Mouse (Mus musculus) neural tube, embryonic 13.5 days (tissue): ENCODE data around the gene Rbks. TPM values are rescaled to one million over a fixed set of nuclear protein-coding genes. Genes with fewer than 3 reads are reported as not detected.

ENCODE experiments used
- ATAC-seq: fragments of 200-750 bp; cut with Nextera tagmentation; 2 replicates; pipeline ENCODE4 v1.8.0; 2017; ENCODE audit warnings: low read depth, mild to moderate bottlenecking, moderate TSS enrichment, moderate library complexity
- H3K27ac ChIP-seq: fragments of 300-500 bp; sonication (generic); replicated peaks from 2 replicates; pipeline ENCODE4 v1.5.1; 2015; ENCODE audit warnings: moderate library complexity, mild to moderate bottlenecking, inconsistent platforms
- H3K27me3 ChIP-seq: fragments of 300-500 bp; sonication (generic); 2 replicates; pipeline ENCODE4 v1.6.1; 2015; ENCODE audit warnings: mild to moderate bottlenecking, inconsistent platforms
- H3K36me3 ChIP-seq: fragments of 300-500 bp; sonication (generic); 2 replicates; pipeline ENCODE4 v1.6.1; 2015; ENCODE audit warnings: mild to moderate bottlenecking, inconsistent platforms
- H3K4me1 ChIP-seq: fragments of 300-500 bp; sonication (generic); replicated peaks from 2 replicates; pipeline ENCODE4 v1.6.1; 2015; ENCODE audit warnings: inconsistent platforms
- H3K4me2 ChIP-seq: fragments of 300-500 bp; sonication (generic); 2 replicates; pipeline ENCODE4 v1.6.1; 2015; ENCODE audit warnings: inconsistent platforms, mild to moderate bottlenecking, moderate library complexity
- H3K4me3 ChIP-seq: fragments of 300-500 bp; sonication (generic); 2 replicates; pipeline ENCODE4 v1.5.1; 2015; ENCODE audit warnings: mild to moderate bottlenecking, inconsistent platforms
- H3K9ac ChIP-seq: fragments of 300-500 bp; sonication (generic); 2 replicates; pipeline ENCODE4 v1.6.1; 2015; ENCODE audit warnings: moderate library complexity, mild to moderate bottlenecking, inconsistent platforms
- H3K9me3 ChIP-seq: fragments of 300-500 bp; sonication (generic); 2 replicates; pipeline ENCODE4 v1.6.1; 2016; ENCODE audit warnings: inconsistent platforms
- WGBS: fragments of 180-500 bp; shearing (Covaris S2); methylation state at CpG from one replicate; pipeline ENCODE4 v1.1.7; 2015; 5-methylcytosine and 5-hydroxymethylcytosine counted together
- polyA plus RNA-seq: library from polyadenylated mRNA; unstranded; fragments of >200 nt; fragmentation: Nextera tagmentation; extraction: Ambion mirVana; gene quantifications from 2 replicates; pipeline ENCODE4 v1.2.1, GENCODE M21; 2015

Rbks gene
- polyA plus RNA-seq, 1 experiment from 2014 or later, result 3.5 TPM

DNA sequence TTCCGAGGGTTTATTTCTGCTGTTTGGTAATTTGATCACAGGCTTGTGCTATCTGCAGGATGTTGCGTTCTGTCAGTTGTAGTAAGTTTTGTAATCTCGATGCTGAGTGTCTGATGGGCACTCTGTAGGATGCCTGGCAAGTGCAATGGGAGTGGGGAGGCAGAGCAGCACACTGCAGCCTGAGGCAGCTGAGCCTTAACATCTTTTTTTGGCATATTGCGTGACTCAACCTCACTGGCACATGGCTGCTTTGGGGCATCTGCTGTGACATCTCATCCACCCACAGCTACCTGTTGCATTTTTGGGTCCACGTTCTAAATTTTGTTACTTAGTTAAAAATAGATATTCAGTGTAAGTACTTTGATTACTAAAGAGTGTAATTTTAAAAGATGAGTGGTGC lies 7.5 kb upstream of the Rbks start:
- no peak for ATAC-seq
- peaks cover 8% of the 10 kb centered on the region; the same call in 1 of the 2 replicates for H3K36me3 ChIP-seq
- H3K9me3 ChIP-seq, result no peaks in the 10 kb centered on the region
- no peaks in the 10 kb centered on the region for H3K4me1 ChIP-seq
- H3K9ac ChIP-seq, result no peak overlapping the region
- no peak overlapping the region for H3K4me3 ChIP-seq
- no peak overlapping the region for H3K4me2 ChIP-seq
- H3K27ac ChIP-seq, result no peak overlapping the region
- H3K27me3 ChIP-seq, result no peaks in the 10 kb centered on the region
- 88% methylated on average over 5 of the region's 5 CpGs for WGBS

DNA sequence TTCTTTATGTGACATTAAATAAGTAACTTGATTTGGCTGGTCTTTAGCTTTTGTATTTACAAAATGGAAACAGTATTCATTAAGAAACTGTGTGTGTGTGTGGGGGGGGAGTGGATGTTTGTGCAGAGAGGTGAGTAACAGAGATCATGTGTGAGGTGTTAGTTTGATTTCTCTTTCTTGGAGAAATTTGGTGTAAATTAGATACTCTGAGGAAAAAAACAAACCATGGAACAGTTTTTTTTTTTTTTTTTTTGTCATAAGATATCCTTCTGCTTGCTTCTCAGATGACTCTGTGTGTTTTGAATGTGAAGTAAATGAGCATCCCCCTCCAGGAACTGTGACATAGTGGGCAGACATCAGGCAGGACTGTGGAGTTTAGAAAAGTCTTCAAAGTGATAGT lies 2.0 kb upstream of the Rbks start:
- Histone ChIP-seq H3K9ac (no peak overlapping the region), H3K4me2 (no peak overlapping the region), H3K9me3 (no peaks in the 10 kb centered on the region), H3K36me3 (peaks cover 4% of the 10 kb centered on the region; the same call in 1 of the 2 replicates), H3K4me1 (peaks cover 15% of the 10 kb centered on the region), H3K27me3 (no peaks in the 10 kb centered on the region), H3K4me3 (no peak overlapping the region), H3K27ac (no peak overlapping the region)
- no peak for ATAC-seq

DNA sequence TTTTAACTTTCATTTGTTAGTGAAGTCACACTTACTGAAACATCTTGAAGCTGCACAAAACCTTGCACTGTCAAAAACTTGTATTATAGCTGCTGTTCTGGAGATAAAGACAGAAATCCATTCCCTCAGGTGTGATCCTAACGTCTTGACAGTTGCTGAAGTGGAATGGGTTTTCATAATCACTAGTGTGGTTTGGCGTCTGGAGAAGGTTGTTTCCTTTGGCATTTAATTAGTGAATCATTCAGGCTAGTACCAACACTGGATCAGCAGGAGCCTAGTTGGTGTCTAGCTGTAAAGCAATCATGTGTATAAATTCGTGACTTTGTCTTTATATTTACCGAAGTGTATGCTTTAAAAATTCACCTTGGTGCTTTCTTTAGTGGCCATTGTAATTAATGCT lies 1.5 kb upstream of the Rbks start:
- H3K9ac ChIP-seq, result no peak overlapping the region

DNA sequence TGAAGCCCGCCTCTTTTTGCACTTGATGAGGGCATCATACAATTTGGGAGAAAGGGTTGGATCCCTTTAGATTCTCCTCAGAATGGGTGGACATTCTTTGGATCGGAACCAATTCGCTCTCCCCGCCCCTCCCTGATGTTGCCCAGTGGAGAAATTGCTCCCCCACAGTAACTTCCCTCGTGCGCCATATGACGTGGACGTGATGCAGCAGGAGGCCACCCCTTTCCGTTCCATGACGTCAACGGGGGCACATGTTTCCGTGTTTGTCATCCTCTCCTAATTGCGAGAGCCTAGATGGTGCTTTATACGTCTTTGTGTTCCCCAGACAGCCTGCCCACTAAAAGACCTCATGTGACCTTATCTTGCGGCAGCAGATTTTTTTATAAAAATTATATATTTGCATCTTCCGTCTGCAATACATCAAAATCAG lies 885 bp upstream of the Rbks start:
- WGBS, result 5% methylated on average over 16 of the region's 16 CpGs
- Histone ChIP-seq H3K27ac (peak overlapping the region; percentile 95), H3K27me3 (no peaks in the 10 kb centered on the region), H3K9me3 (no peaks in the 10 kb centered on the region), H3K36me3 (peaks cover 3% of the 10 kb centered on the region; the same call in 1 of the 2 replicates), H3K9ac (peak overlapping the region; percentile 88), H3K4me3 (peak overlapping the region; percentile 80), H3K4me1 (peaks cover 15% of the 10 kb centered on the region), H3K4me2 (peak overlapping the region; percentile 83)
- peak; percentile 87 for ATAC-seq

More for the DNA sequence above, 1.5 kb upstream of the Rbks start:
- H3K9me3 ChIP-seq, result no peaks in the 10 kb centered on the region
- H3K4me2 ChIP-seq, result peak overlapping the region; percentile 83
- H3K4me3 ChIP-seq, result 0 out of 2 replicates have a peak overlapping the region, but pooled peaks have one; percentile 80
- no peaks in the 10 kb centered on the region for H3K27me3 ChIP-seq
- 39% methylated on average over 4 of the region's 4 CpGs for WGBS
- peaks cover 4% of the 10 kb centered on the region; the same call in 1 of the 2 replicates for H3K36me3 ChIP-seq
- no peak overlapping the region for H3K27ac ChIP-seq
- peaks cover 15% of the 10 kb centered on the region for H3K4me1 ChIP-seq
- no peak for ATAC-seq

DNA sequence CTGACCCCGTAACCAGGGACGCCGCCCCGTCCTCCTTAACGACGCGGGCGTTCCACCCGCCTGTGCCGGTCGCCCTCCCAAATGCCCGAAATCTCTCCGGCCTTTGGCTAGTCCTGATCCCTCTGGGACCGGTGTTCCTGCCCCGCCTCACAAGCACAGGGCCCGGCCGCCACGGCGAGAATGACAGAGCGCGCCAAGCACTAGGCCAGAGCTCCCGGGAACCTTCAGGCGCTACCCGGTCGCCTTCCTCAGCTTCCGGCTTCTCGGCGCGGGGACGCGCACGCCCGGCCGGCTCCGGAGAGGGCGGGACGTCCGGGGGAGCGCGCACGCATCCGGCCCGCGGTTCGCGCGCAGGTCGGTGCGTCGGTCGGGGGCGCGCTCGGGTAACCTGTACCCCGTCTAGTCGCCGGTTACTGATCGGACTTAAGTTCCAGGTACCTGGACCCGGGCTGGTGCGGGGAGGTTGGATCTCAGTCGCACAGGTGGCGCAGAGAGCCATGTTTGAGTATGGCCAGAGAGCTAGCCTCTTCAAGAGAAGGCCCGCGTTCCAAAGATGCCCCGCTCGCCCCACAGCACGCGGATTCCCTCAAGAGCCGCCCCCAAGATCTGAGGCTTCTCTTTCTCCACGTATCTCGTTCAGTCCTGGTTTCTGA lies 343 bp upstream of the Rbks start, which contains the start of gene Babam2:
TSS of gene Babam2 (plus strand) at position 41 of the 653 bp plus-strand sequence.
- under 1% methylated on average over 71 of the region's 71 CpGs for WGBS
- H3K4me3 ChIP-seq, result peak within 1 kb of the TSS; percentile 80

DNA sequence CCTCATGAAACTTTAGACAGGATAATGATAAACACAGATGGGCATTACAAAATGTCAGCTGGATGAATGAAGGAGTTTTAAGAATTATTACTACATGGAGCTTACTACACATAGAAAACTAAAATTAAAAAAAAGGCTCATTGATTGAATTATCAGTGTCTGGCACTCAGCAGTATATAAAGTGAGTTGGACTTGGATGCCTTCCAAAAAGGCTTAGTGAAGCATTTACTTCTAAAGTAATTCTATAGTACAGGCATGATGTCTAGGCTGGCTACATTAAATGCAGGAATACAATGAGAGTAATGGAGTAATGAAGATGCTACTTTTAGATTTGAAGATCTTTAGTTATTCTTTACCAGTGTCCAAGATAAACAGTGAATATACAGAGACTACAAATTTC lies 4.2 kb downstream of the Rbks start:
- no peak overlapping the region for H3K4me2 ChIP-seq
- no peak overlapping the region for H3K4me3 ChIP-seq
- H3K9me3 ChIP-seq, result no peaks in the 10 kb centered on the region
- peaks cover 6% of the 10 kb centered on the region for H3K4me1 ChIP-seq
- H3K27me3 ChIP-seq, result no peaks in the 10 kb centered on the region
- ATAC-seq, result no peak
- no peak overlapping the region for H3K9ac ChIP-seq
- no peak overlapping the region for H3K27ac ChIP-seq
- H3K36me3 ChIP-seq, result no peaks in the 10 kb centered on the region

More for the DNA sequence above, 343 bp upstream of the Rbks start, which contains the start of gene Babam2:
- H3K4me2 ChIP-seq, result peak within 1 kb of the TSS; percentile 83
- peak within 1 kb of the TSS; percentile 95 for H3K27ac ChIP-seq
- H3K9me3 ChIP-seq, result no peaks in the 10 kb centered on the region
- no peaks in the 10 kb centered on the region for H3K27me3 ChIP-seq
- no peaks in the 10 kb centered on the region for H3K36me3 ChIP-seq
- H3K4me1 ChIP-seq, result peaks cover 15% of the 10 kb centered on the region
- H3K9ac ChIP-seq, result peak within 1 kb of the TSS; percentile 88
- ATAC-seq, result peak; percentile 98

DNA sequence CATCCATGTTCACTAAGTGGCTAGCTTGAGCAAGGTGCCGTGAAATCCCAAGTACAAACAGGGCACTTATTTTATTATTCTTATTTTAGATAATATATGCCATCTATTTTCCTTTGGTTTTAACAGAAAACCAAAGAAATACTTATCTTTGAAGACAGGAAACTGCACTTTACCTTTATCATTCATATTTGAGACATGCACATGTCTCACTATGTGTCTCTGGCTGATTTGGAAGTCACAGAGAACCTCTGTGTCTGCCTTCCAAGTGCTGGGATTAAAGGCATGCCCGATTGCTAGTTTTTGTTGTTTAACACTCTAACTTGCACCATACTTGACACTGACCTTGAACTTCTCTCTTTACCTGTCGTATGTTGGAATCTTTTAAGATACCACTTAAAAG lies 9.5 kb downstream of the Rbks start:
- no peak for ATAC-seq
- Histone ChIP-seq H3K4me3 (no peak overlapping the region), H3K9ac (no peak overlapping the region), H3K27me3 (no peaks in the 10 kb centered on the region), H3K27ac (no peak overlapping the region), H3K4me1 (no peaks in the 10 kb centered on the region), H3K36me3 (no peaks in the 10 kb centered on the region), H3K4me2 (no peak overlapping the region), H3K9me3 (no peaks in the 10 kb centered on the region)
- WGBS, result 95% methylated on average over 3 of the region's 3 CpGs

DNA sequence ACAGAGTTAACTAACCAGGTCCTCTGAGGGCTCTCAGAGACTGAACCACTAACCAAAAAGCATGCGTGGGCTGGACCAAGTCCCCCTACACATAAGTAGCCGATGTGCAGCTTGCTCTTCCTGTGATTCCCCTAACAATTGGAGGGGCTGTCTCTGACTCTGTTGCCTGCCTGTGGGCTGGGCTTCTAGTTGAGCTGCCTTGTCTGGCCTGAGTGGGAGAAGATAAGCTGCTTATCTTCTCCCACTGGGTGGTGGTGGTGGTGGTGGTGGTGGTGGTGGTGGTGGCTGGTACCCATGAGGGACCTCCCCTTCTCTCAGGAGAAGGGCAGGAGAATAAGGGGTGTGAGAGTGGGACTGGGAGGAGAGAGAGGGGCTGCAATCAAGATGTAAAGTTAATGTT lies 11.4 kb downstream of the Rbks start:
- Histone ChIP-seq H3K4me1 (no peaks in the 10 kb centered on the region), H3K9me3 (no peaks in the 10 kb centered on the region), H3K27ac (no peak overlapping the region), H3K36me3 (no peaks in the 10 kb centered on the region), H3K4me2 (no peak overlapping the region), H3K9ac (no peak overlapping the region), H3K27me3 (no peaks in the 10 kb centered on the region), H3K4me3 (no peak overlapping the region)
- 62% methylated on average over 2 of the region's 2 CpGs for WGBS
- ATAC-seq, result no peak

DNA sequence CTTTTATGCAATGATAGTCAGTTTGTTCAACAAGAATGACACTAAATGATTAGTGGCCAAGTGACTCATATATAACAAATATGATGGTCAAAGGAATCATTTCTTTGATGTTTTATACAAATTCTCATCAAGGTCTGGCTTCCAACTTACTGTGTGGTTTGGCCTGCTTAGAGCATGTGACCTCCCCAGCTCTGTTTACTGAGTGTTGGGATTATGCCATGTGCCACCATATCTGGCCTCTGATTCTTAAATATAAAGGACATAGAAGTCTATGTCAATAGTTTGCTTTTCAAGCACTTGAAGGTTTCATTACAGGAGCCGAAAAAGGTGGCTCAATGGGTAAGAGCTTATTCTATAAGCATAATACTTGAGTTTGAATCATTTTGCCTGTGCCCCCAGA lies 15.1 kb downstream of the Rbks start:
- no peak overlapping the region for H3K4me3 ChIP-seq
- no peak overlapping the region for H3K4me2 ChIP-seq
- H3K27me3 ChIP-seq, result no peaks in the 10 kb centered on the region
- H3K9ac ChIP-seq, result no peak overlapping the region
- no peak overlapping the region for H3K27ac ChIP-seq
- H3K4me1 ChIP-seq, result no peaks in the 10 kb centered on the region
- H3K9me3 ChIP-seq, result no peaks in the 10 kb centered on the region
- WGBS, result 97% methylated on average over 1 of the region's 1 CpGs
- no peaks in the 10 kb centered on the region for H3K36me3 ChIP-seq
- ATAC-seq, result no peak

DNA sequence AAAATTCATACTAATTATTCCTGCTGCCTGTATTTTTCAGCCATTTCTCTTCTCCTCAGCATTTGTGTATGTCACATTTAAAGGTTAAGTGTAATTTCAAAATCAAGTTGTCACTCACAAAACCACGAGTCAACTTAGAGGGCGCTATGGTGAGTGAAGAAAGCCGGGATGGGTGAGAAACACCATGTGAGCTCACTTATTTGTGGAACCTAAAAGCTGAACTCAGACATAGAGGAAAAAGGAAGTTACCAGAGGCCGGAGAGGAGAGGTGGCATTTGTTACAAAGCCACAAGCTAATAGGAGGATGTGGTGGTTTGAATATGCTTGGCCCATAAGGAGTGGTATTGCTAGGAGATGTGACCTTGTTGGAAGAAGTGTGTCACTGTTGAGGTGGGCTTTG lies 17.2 kb downstream of the Rbks start:
- 88% methylated on average over 4 of the region's 4 CpGs for WGBS
- Histone ChIP-seq H3K4me3 (no peak overlapping the region), H3K9me3 (no peaks in the 10 kb centered on the region), H3K27me3 (no peaks in the 10 kb centered on the region), H3K36me3 (no peaks in the 10 kb centered on the region), H3K4me2 (no peak overlapping the region), H3K9ac (no peak overlapping the region), H3K27ac (no peak overlapping the region), H3K4me1 (no peaks in the 10 kb centered on the region)
- ATAC-seq, result no peak

DNA sequence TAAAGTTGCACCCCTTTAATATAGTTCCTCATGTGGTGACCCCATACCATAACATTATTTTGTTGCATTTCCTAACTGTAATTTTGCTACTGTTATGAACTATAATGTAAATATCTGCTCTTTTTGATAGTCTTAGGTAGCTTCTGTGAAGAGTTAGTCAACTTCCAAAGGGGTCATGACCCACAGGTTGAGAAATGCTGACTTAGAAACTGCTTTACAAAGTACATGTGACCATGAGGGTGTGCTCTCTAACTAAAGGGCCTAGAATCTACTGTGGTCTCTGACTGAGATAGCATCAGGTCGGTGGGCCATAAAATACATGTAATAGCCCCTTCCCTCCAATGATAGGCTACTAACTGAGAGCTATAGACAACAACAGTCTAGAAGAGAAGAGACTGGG lies 19.4 kb downstream of the Rbks start:
- Histone ChIP-seq H3K9ac (no peak overlapping the region), H3K4me1 (no peaks in the 10 kb centered on the region), H3K36me3 (no peaks in the 10 kb centered on the region), H3K27me3 (no peaks in the 10 kb centered on the region), H3K9me3 (no peaks in the 10 kb centered on the region), H3K4me2 (no peak overlapping the region), H3K27ac (no peak overlapping the region), H3K4me3 (no peak overlapping the region)
- WGBS, result 31% methylated on average over 1 of the region's 1 CpGs
- no peak for ATAC-seq

DNA sequence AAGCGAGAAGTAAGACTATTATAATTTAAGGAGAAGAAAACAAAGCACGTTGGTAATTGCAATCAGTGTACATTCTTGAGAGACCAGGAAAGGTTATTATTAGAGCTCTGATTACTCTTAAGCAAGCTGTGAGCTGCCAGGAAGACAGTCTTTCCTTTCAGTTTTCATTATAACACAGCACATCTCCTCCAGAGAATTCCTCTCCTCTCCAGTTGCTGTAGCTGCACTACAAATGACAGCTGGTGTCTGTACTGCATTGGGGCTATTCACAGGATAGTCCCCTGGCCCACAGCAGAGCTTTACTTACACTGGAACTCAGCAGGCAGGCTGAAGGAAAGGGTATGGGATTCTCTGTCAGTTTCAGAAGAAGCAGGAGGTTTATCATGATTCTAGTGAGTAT lies 24.0 kb downstream of the Rbks start:
- H3K4me1 ChIP-seq, result no peaks in the 10 kb centered on the region
- 86% methylated on average over 2 of the region's 2 CpGs for WGBS
- H3K9ac ChIP-seq, result no peak overlapping the region
- H3K4me2 ChIP-seq, result no peak overlapping the region
- H3K36me3 ChIP-seq, result no peaks in the 10 kb centered on the region
- H3K9me3 ChIP-seq, result no peaks in the 10 kb centered on the region
- no peaks in the 10 kb centered on the region for H3K27me3 ChIP-seq
- H3K27ac ChIP-seq, result no peak overlapping the region
- ATAC-seq, result no peak
- no peak overlapping the region for H3K4me3 ChIP-seq

DNA sequence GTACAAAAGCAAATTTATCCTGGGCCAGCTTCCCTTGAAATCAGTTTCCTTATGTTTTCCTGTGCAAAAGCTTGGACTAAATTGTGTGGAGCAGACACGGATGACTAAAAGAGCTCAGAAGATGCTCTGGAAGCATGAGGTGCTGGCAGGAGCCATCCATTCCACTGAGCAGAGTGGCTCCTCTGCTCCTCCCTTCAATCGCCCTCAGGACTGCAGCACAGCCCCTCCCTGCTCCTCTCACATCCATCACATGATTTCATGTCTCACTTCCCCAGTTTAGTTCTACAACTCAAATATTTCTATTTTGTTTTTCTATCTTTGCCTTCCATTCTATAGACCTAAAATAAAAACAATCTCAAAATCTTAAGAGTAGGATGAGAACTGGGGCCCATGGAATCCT lies 26.3 kb downstream of the Rbks start:
- H3K27ac ChIP-seq, result no peak overlapping the region
- H3K4me1 ChIP-seq, result no peaks in the 10 kb centered on the region; the same call in 1 of the 2 replicates
- ATAC-seq, result no peak
- H3K4me3 ChIP-seq, result no peak overlapping the region
- no peaks in the 10 kb centered on the region for H3K27me3 ChIP-seq
- WGBS, result 73% methylated on average over 2 of the region's 2 CpGs
- H3K4me2 ChIP-seq, result no peak overlapping the region
- no peaks in the 10 kb centered on the region for H3K36me3 ChIP-seq
- no peaks in the 10 kb centered on the region for H3K9me3 ChIP-seq
- no peak overlapping the region for H3K9ac ChIP-seq
